Mouse (Mus musculus) kidney, adult 2 months (tissue): ENCODE results near the gene Ndel1. TPM values are rescaled to one million over a fixed set of nuclear protein-coding genes. Genes with fewer than 3 reads are reported as not detected.

Source experiments
- DNase-seq: peaks from one replicate; pipeline ENCODE4 v3.0.0; 2021
- H3K27ac ChIP-seq: fragments of 200-500 bp; 2 replicates; pipeline ENCODE4 v1.5.1; 2012; ENCODE audit warnings: low read depth, low read length, control low read depth, inconsistent platforms; ENCODE audit not compliant: insufficient read depth
- H3K27me3 ChIP-seq: fragments of 200-500 bp; replicated peaks from 2 replicates; pipeline ENCODE4 v1.6.1; 2012; ENCODE audit warnings: mild to moderate bottlenecking, moderate library complexity, low read length, inconsistent platforms; ENCODE audit not compliant: control insufficient read depth, insufficient read depth
- H3K36me3 ChIP-seq: fragments of 200-500 bp; 2 replicates; pipeline ENCODE4 v1.6.1; 2012; ENCODE audit warnings: mild to moderate bottlenecking, moderate library complexity, low read length, inconsistent platforms; ENCODE audit not compliant: control insufficient read depth, insufficient read depth
- H3K4me1 ChIP-seq: fragments of 200-500 bp; 2 replicates; pipeline ENCODE4 v1.6.1; 2011; ENCODE audit warnings: low read length; ENCODE audit not compliant: control insufficient read depth, insufficient read depth
- H3K4me3 ChIP-seq: fragments of 200-500 bp; 2 replicates; pipeline ENCODE4 v1.5.1; 2011; ENCODE audit warnings: mild to moderate bottlenecking, low read depth, low read length, control low read depth; ENCODE audit not compliant: insufficient read depth
- CTCF ChIP-seq: fragments of 200-500 bp; conservative IDR thresholded peaks from 2 replicates; pipeline ENCODE4 v1.5.1; 2011; ENCODE audit warnings: low read depth, mild to moderate bottlenecking, control low read depth, low read length, moderate library complexity, mixed read lengths; ENCODE audit not compliant: insufficient read depth, insufficient read length
- POLR2A ChIP-seq: fragments of 200-500 bp; IDR thresholded peaks from one replicate; pipeline ENCODE4 v1.6.1; 2011; ENCODE audit warnings: low read depth, low read length, control low read depth
- WGBS: fragments of 180-500 bp; shearing (Covaris S2); methylation state at CpG from one replicate; pipeline ENCODE4 v1.1.7; 2018; 5-methylcytosine and 5-hydroxymethylcytosine counted together
- polyA plus RNA-seq: library from polyadenylated mRNA; depleted of rRNA; stranded (reverse); fragments of >200 nt; gene quantifications from 2 replicates; pipeline ENCODE4 v1.2.3, GENCODE M21; 2012; rRNA removed

Ndel1 gene
- polyA plus RNA-seq, 1 experiment = 88.9 TPM

DNA sequence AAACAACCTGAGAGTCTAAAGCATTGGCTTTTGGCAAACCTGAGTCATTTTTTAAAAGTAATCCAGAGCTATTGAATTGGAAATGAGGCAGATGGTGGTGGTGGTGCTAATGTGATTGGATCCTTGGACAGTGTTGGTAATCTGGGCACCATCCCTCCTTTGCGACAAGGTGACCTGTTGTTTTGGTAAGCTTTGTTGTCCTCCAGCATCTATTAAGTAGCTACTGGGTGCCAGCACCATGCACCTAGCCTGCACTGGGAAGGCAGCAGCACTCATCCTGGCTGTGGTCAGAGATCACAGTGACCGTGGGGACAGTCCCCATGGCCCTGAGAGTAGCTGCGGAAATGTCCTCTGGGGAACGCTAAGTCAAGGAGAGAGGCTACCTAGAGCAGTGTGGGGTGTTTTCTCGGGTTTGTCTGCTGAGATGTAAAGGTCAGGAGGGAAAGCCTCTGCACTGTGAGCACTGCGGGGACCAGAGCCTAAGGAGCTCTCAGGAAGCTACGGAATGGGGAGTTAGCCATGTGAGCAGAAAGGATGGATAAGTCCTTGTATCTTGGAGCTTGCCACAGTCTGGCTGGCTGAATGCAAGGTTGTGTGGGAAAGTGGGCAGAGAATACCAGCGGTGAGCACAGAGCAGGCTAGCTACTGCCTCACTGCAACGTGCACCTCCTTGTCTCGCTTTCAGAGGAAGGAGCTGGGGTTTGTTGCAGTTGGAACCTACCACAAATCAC lies 91.8 kb downstream of the Ndel1 start:
- Histone ChIP-seq H3K27ac (no peak overlapping the region), H3K36me3 (no peaks in the 10 kb centered on the region), H3K4me1 (no peaks in the 10 kb centered on the region), H3K27me3 (no peaks in the 10 kb centered on the region), H3K4me3 (no peak overlapping the region)
- TF ChIP-seq POLR2A (no peak), CTCF (no peak)
- 87% methylated on average over 10 of the region's 10 CpGs for WGBS
- DNase-seq = no peak

GRCm38 (mm10) chr11:68778855-68779254 lies 92.8 kb downstream of the Ndel1 start:
- no peaks in the 10 kb centered on the region for H3K36me3 ChIP-seq
- no peaks in the 10 kb centered on the region for H3K27me3 ChIP-seq

GRCm38 (mm10) chr11:68777933-68778332 lies 93.7 kb downstream of the Ndel1 start:
- TF ChIP-seq CTCF = no peak
- H3K27me3 ChIP-seq = no peaks in the 10 kb centered on the region
- no peak overlapping the region for H3K4me3 ChIP-seq
- no peak for DNase-seq
- WGBS = 77% methylated on average over 11 of the region's 11 CpGs
- H3K4me1 ChIP-seq = no peaks in the 10 kb centered on the region
- H3K27ac ChIP-seq = no peak overlapping the region
- no peaks in the 10 kb centered on the region for H3K36me3 ChIP-seq

More at GRCm38 (mm10) chr11:68778855-68779254, 92.8 kb downstream of the Ndel1 start:
- DNase-seq = no peak
- TF ChIP-seq CTCF = no peak
- TF ChIP-seq POLR2A = no peak
- no peak overlapping the region for H3K4me3 ChIP-seq
- no peaks in the 10 kb centered on the region for H3K4me1 ChIP-seq
- H3K27ac ChIP-seq = no peak overlapping the region

GRCm38 (mm10) chr11:68776147-68776655 lies 95.5 kb downstream of the Ndel1 start:
- WGBS = 87% methylated on average over 7 of the region's 7 CpGs
- H3K36me3 ChIP-seq = no peaks in the 10 kb centered on the region
- no peak overlapping the region for H3K4me3 ChIP-seq
- no peaks in the 10 kb centered on the region for H3K27me3 ChIP-seq
- TF ChIP-seq POLR2A (no peak), CTCF (no peak)
- no peak for DNase-seq
- H3K4me1 ChIP-seq = no peaks in the 10 kb centered on the region
- H3K27ac ChIP-seq = no peak overlapping the region

Other genes with a start within 250 kb of the Ndel1 start
- gene Myh10, start 180.3 kb downstream of the Ndel1 start, polyA plus RNA-seq = 32.4 and 33.7 TPM in 2 replicates
- 0.07 and 0.13 TPM in 2 replicates for gene Rnf222, start 16.7 kb upstream of the Ndel1 start, polyA plus RNA-seq
- 1,040 and 1,128 TPM in 2 replicates for gene Rpl26, start 29.7 kb upstream of the Ndel1 start, polyA plus RNA-seq
- gene Odf4, start 55.2 kb upstream of the Ndel1 start, polyA plus RNA-seq = 0.33 and 0.46 TPM in 2 replicates
- 38.2 and 44.7 TPM in 2 replicates for gene Arhgef15, start 85.6 kb upstream of the Ndel1 start, polyA plus RNA-seq
- gene Slc25a35, start 96.3 kb upstream of the Ndel1 start, polyA plus RNA-seq = 38.9 and 46.2 TPM in 2 replicates
- 43.0 and 43.9 TPM in 2 replicates for gene Rangrf, start 103.3 kb upstream of the Ndel1 start, polyA plus RNA-seq
- 17.2 and 18.4 TPM in 2 replicates for gene Pfas, start 136.6 kb upstream of the Ndel1 start, polyA plus RNA-seq
- gene Ctc1, start 144.1 kb upstream of the Ndel1 start, polyA plus RNA-seq = 30.1 and 31.4 TPM in 2 replicates
- gene Aurkb, start 173.8 kb upstream of the Ndel1 start, polyA plus RNA-seq = 1.7 TPM in 2 replicates
- gene Borcs6, start 187.9 kb upstream of the Ndel1 start, polyA plus RNA-seq = 14.8 and 15.6 TPM in 2 replicates
- 41.7 and 48.0 TPM in 2 replicates for gene Tmem107, start 198.9 kb upstream of the Ndel1 start, polyA plus RNA-seq
- 102 and 106 TPM in 2 replicates for gene Vamp2, start 216.6 kb upstream of the Ndel1 start, polyA plus RNA-seq
- gene Per1, start 223.4 kb upstream of the Ndel1 start, polyA plus RNA-seq = 13.5 and 14.7 TPM in 2 replicates
- 0.18 and 0.19 TPM in 2 replicates for gene Hes7, start 248.5 kb upstream of the Ndel1 start, polyA plus RNA-seq